Mouse (Mus musculus): ENCODE measurements around the gene Itgb5. TPM values are rescaled to one million over a fixed set of nuclear protein-coding genes. Genes with fewer than 3 reads are reported as not detected.

Gene Itgb5
- polyA plus RNA-seq, 1 experiment from 2014 or later = 77.9 TPM

DNA sequence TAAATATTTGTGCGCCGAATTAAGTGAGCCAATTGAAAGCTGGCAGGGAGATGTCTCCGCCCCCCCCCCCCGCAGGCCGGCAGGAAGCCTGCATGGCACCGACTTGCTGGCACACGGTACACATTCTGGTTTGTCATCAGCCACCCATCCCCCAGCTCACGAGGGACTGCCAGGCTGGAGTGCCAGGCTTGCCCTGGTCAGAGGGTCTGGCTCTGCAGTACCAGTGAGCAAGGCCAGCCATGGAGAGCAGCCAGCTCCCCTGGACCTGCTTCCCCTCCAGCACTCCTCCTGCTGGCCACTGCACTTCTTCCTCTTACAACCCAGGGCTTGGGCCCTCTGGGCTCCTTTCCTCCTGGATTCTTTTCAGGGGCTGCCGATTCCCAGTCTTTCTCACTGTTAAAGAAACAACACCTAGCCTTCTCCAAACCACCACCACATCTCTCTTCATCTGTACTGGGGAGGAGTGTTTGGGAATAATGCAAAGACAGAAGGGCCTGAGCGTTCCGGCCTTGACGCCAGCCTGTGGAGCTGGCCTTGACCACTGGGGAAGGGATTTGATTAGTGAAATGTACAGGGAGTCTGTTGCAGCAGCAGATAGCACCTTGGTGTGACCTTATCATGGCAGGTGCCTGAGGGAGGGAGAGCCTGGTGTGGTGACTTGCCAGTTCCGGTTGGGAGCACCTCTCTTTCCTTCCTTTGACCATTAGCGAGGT is 30.7 kb downstream of the Itgb5 start:
- H3K4me2 ChIP-seq = peak overlapping the region; percentile 27
- H3K27ac ChIP-seq = 0 out of 2 replicates have a peak overlapping the region, but pooled peaks have one; percentile 1
- no peak overlapping the region for H3K4me3 ChIP-seq (replicated peaks)
- H3K9ac ChIP-seq (replicated peaks) = no peak overlapping the region
- ATAC-seq (ENCODE audit: insufficient number of reproducible peaks, insufficient read depth, low FRiP score, low TSS enrichment, low read depth) = no peak
- 45% methylated on average over 14 of the region's 14 CpGs for WGBS
- peaks cover 11% of the 10 kb centered on the region; the same call in 1 of the 2 replicates for H3K4me1 ChIP-seq (replicated peaks)
- H3K27me3 ChIP-seq = no peaks in the 10 kb centered on the region
- no peaks in the 10 kb centered on the region for H3K9me3 ChIP-seq
- no peaks in the 10 kb centered on the region for H3K36me3 ChIP-seq

GRCm38 (mm10) chr16:33862406-33862805 is 32.9 kb downstream of the Itgb5 start:
- Histone ChIP-seq H3K4me1 (replicated peaks) (peaks cover 7% of the 10 kb centered on the region; the same call in 1 of the 2 replicates), H3K27ac (no peak overlapping the region), H3K9ac (replicated peaks) (no peak overlapping the region), H3K4me3 (replicated peaks) (no peak overlapping the region), H3K27me3 (no peaks in the 10 kb centered on the region), H3K36me3 (peaks cover 5% of the 10 kb centered on the region; the same call in 1 of the 2 replicates), H3K4me2 (no peak overlapping the region), H3K9me3 (no peaks in the 10 kb centered on the region)
- no peak for ATAC-seq (ENCODE audit: insufficient number of reproducible peaks, insufficient read depth, low FRiP score, low TSS enrichment, low read depth)
- WGBS = 80% methylated on average over 4 of the region's 4 CpGs

DNA sequence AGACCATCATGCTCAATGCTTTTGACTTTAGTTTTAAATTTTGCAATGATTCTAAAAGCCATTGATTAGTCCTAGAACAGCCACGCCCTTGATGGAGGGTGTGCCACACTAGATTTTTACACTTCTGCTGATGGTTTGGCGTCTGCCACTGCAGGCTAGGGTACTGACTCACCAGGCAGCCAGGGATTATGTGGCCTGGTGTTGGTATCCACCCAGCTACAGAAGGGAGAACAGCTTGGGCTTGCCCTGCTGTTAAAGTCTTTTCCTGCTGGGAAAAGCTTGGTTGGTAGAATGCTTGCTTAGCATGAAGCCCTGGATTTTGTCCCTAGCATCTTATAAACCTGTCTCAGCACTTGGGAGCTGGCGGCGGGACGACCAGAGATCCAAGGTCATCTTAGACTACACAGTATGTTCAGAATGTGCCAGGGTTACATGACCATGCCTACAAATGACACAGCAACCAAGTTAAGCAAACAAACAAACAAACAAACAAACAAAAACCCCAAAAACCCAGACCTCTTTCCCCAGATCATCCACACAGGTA is 33.8 kb downstream of the Itgb5 start:
- H3K27me3 ChIP-seq = no peaks in the 10 kb centered on the region
- no peak overlapping the region for H3K27ac ChIP-seq
- no peak for ATAC-seq (ENCODE audit: insufficient number of reproducible peaks, insufficient read depth, low FRiP score, low TSS enrichment, low read depth)
- no peak overlapping the region for H3K4me3 ChIP-seq (replicated peaks)
- H3K36me3 ChIP-seq = peaks cover 8% of the 10 kb centered on the region; the same call in 1 of the 2 replicates
- H3K9me3 ChIP-seq = no peaks in the 10 kb centered on the region
- WGBS = 62% methylated on average over 5 of the region's 5 CpGs
- H3K4me1 ChIP-seq (replicated peaks) = peaks cover 7% of the 10 kb centered on the region; the same call in 1 of the 2 replicates
- no peak overlapping the region for H3K9ac ChIP-seq (replicated peaks)
- no peak overlapping the region for H3K4me2 ChIP-seq

GRCm38 (mm10) chr16:33870224-33870785 is 40.8 kb downstream of the Itgb5 start:
- 60% methylated on average over 3 of the region's 3 CpGs for WGBS
- ATAC-seq (ENCODE audit: insufficient number of reproducible peaks, insufficient read depth, low FRiP score, low TSS enrichment, low read depth) = no peak
- H3K4me1 ChIP-seq (replicated peaks) = peaks cover 22% of the 10 kb centered on the region
- H3K36me3 ChIP-seq = peaks cover 19% of the 10 kb centered on the region; the same call in 1 of the 2 replicates
- no peak overlapping the region for H3K9ac ChIP-seq (replicated peaks)
- no peak overlapping the region for H3K4me3 ChIP-seq (replicated peaks)
- no peak overlapping the region for H3K4me2 ChIP-seq
- H3K27ac ChIP-seq = peak overlapping the region; percentile 76
- H3K9me3 ChIP-seq = no peaks in the 10 kb centered on the region
- no peaks in the 10 kb centered on the region for H3K27me3 ChIP-seq

GRCm38 (mm10) chr16:33870988-33871758 is 41.7 kb downstream of the Itgb5 start:
- Histone ChIP-seq H3K9ac (replicated peaks) (no peak overlapping the region; the same call in 1 of the 2 replicates), H3K4me2 (no peak overlapping the region), H3K4me3 (replicated peaks) (no peak overlapping the region), H3K36me3 (peaks cover 23% of the 10 kb centered on the region), H3K9me3 (no peaks in the 10 kb centered on the region), H3K27ac (peak overlapping the region; percentile 66; the same call in 1 of the 2 replicates), H3K27me3 (no peaks in the 10 kb centered on the region), H3K4me1 (replicated peaks) (peaks cover 22% of the 10 kb centered on the region)
- no peak; the same call in 1 of the 2 replicates for ATAC-seq (ENCODE audit: insufficient number of reproducible peaks, insufficient read depth, low FRiP score, low TSS enrichment, low read depth)
- whole genome bisulfite sequencing = 63% methylated on average over 13 of the region's 13 CpGs

- Histone ChIP-seq H3K4me2 (no peak overlapping the region), H3K36me3 (peaks cover 26% of the 10 kb centered on the region), H3K9me3 (no peaks in the 10 kb centered on the region), H3K4me3 (replicated peaks) (no peak overlapping the region), H3K27ac (peak overlapping the region; percentile 50; the same call in 1 of the 2 replicates), H3K27me3 (no peaks in the 10 kb centered on the region), H3K4me1 (replicated peaks) (peaks cover 22% of the 10 kb centered on the region), H3K9ac (replicated peaks) (no peak overlapping the region)
- WGBS = 65% methylated on average over 14 of the region's 14 CpGs
- no peak; the same call in 1 of the 2 replicates for ATAC-seq (ENCODE audit: insufficient number of reproducible peaks, insufficient read depth, low FRiP score, low TSS enrichment, low read depth)
Observed at GRCm38 (mm10) chr16:33871865-33872443, 42.5 kb downstream of the Itgb5 start.

- 76% methylated on average over 7 of the region's 7 CpGs for WGBS
- Histone ChIP-seq H3K36me3 (peaks cover 22% of the 10 kb centered on the region), H3K4me3 (replicated peaks) (no peak overlapping the region), H3K27me3 (no peaks in the 10 kb centered on the region), H3K9ac (replicated peaks) (no peak overlapping the region), H3K4me1 (replicated peaks) (peaks cover 30% of the 10 kb centered on the region), H3K27ac (no peak overlapping the region), H3K4me2 (no peak overlapping the region), H3K9me3 (no peaks in the 10 kb centered on the region)
- no peak for ATAC-seq (ENCODE audit: insufficient number of reproducible peaks, insufficient read depth, low FRiP score, low TSS enrichment, low read depth)
Observed at GRCm38 (mm10) chr16:33873282-33873681, 43.8 kb downstream of the Itgb5 start.

DNA sequence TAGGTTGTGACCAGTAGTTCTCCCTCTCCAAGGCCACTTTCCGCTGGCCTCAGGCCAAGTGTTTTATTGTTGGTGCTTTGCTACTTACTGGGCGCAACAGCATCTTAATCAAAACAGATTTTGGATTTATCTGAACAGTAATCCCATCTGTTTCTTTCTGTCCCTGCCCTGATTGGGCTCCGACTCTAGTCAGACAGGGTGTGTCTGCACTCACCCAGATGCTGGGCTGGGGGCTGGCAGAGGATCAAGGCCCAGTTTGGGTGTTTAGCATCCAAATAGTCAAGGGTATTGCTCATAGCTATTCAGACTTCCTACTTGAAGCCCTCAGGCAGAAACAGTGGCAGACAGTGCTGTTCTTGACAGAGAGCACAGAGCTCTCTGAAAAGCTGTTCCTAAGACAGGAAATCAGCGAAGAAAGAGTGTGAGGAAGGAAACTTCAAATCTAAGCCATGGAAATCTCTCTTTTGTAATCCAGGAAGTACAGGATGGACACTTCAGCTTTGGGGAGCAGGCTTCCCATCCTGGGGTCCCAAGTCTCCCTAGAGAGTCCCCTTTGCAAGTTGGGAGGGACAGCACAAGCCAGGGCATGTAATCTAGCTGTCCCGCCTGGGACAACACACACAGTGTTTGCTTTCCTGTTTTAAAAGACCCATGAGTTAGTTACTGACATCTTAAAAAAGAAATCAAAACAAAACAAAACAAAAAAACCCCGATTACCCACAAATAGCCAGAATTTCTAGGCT is 48.7 kb downstream of the Itgb5 start:
- Histone ChIP-seq H3K9me3 (no peaks in the 10 kb centered on the region), H3K4me2 (no peak overlapping the region), H3K27ac (peak overlapping the region; percentile 56; the same call in 1 of the 2 replicates), H3K4me3 (replicated peaks) (no peak overlapping the region), H3K27me3 (no peaks in the 10 kb centered on the region), H3K4me1 (replicated peaks) (peaks cover 20% of the 10 kb centered on the region), H3K9ac (replicated peaks) (no peak overlapping the region), H3K36me3 (peaks cover 34% of the 10 kb centered on the region)
- no peak for ATAC-seq (ENCODE audit: insufficient number of reproducible peaks, insufficient read depth, low FRiP score, low TSS enrichment, low read depth)
- WGBS = 66% methylated on average over 6 of the region's 6 CpGs

DNA sequence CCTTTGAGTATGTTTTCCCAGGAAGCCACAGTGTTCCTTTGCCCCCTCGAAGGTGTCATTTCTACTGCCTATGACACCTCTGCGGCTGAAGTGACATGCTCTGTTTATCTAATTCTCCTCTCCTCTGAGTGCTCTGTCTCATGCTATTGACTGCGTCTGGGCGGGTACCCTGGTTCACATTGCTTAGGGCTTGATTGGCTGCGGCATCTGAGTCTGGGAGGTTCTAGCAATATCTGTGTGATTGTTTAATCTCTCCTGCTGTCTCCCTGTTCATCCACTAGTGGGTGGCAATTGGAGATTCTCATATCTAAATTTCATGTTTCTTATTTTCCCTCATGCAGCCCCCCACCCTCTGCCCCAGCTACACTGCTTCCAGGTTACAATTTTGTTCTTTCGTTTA is 49.6 kb downstream of the Itgb5 start:
- Histone ChIP-seq H3K4me3 (replicated peaks) (no peak overlapping the region), H3K27ac (no peak overlapping the region), H3K4me2 (no peak overlapping the region), H3K36me3 (peaks cover 34% of the 10 kb centered on the region), H3K4me1 (replicated peaks) (peaks cover 29% of the 10 kb centered on the region), H3K27me3 (no peaks in the 10 kb centered on the region), H3K9ac (replicated peaks) (no peak overlapping the region), H3K9me3 (no peaks in the 10 kb centered on the region)
- ATAC-seq (ENCODE audit: insufficient number of reproducible peaks, insufficient read depth, low FRiP score, low TSS enrichment, low read depth) = no peak
- 49% methylated on average over 6 of the region's 6 CpGs for WGBS

DNA sequence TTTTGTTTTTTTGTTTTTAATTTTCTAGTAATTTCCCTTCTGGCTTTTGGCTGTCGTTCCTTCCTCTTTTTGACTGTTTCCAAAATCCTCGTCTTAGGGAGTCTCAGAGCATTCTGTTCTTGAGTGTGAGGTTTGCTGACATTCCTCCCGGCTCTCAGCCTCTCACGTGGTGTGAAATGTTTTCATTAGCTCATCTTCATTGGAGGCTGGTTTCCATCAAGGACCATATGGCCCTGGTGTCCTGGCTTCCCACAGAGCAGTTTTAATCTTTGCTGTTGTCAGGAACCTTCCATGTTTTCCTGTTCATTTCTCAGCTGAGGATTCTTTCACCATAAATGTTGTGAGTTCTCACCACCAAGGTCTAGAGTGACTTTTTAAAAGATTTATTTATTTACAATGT is 50.1 kb downstream of the Itgb5 start:
- H3K4me3 ChIP-seq (replicated peaks) = no peak overlapping the region
- peaks cover 34% of the 10 kb centered on the region for H3K4me1 ChIP-seq (replicated peaks)
- peaks cover 31% of the 10 kb centered on the region for H3K36me3 ChIP-seq
- H3K27me3 ChIP-seq = no peaks in the 10 kb centered on the region
- no peak overlapping the region for H3K27ac ChIP-seq
- no peak for ATAC-seq (ENCODE audit: insufficient number of reproducible peaks, insufficient read depth, low FRiP score, low TSS enrichment, low read depth)
- H3K9ac ChIP-seq (replicated peaks) = no peak overlapping the region
- H3K9me3 ChIP-seq = no peaks in the 10 kb centered on the region
- 33% methylated on average over 4 of the region's 4 CpGs for WGBS
- H3K4me2 ChIP-seq = no peak overlapping the region

Measured in limb, embryonic 12.5 days (tissue).